Mouse (Mus musculus) telencephalon, adult 2 months (tissue): ENCODE measurements at regions not wholly inside any gene's neighbourhood (a gene's known extent, or its start where the extent isn't known, plus 50 kb on each side); places are given as distances from the start of the nearest gene placed in this dataset.

Experiments used
- DNase-seq: peaks from one replicate; pipeline ENCODE4 v3.0.0-alpha.2; 2011; ENCODE audit warnings: low read depth, low spot score

DNA sequence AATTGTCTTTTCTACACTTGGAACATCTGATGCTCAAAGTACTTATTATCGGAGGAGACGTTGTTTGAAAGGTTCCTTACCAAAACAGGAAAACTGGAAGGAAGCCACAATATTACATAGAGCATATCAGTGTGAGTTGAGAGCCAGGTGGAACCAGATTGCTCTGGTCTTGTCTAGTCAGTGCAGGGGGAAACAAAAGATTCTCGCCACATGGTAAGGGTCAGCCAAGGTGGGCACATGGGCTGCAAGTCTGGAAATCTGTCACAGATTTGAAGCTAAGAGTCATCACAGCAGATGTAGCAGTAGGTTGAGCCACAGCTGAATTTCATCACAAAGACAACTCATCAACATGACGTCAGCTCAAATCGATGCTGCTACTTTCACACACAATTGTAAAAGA lies 681.8 kb downstream of the Stpg2 start:
- no peak for DNase-seq

DNA sequence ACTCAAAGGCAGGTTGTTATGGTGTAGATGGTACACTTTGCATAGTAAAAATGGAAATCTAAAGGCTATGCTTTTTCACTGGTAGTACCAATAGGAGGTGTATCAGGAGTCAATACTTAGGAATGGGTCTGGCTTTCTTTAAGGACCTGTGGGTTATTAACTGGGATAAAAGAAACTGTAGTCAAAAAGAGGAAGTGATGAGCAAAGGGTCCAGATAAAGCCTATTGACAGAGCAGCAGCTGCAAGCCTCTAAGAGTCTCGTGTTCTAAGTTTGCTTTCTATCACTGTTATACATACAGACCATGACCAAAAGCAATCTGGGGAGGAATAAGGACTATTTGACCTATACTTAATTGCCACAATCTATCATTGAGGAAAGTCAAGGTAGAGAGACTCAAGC lies 683.0 kb downstream of the Stpg2 start:
- DNase-seq: no peak

DNA sequence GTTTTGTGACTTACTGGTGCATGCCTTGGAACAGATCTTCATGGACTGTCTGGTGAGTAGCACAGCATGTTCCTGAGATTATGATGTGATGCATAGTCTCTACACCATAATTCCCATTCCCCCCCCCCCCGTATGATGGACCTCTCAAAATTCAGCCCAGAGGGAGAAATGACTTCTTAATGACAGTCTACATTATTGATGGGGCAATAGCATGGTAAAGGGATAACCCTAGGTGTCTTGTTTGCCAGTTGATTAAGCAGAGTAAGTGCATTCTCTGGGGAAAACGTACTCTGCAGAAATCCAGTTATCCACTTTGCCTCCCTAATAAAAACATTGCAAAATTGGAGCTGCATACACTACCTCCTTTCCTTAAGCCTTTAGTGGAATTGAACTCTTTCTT lies 684.7 kb downstream of the Stpg2 start:
- no peak for DNase-seq

DNA sequence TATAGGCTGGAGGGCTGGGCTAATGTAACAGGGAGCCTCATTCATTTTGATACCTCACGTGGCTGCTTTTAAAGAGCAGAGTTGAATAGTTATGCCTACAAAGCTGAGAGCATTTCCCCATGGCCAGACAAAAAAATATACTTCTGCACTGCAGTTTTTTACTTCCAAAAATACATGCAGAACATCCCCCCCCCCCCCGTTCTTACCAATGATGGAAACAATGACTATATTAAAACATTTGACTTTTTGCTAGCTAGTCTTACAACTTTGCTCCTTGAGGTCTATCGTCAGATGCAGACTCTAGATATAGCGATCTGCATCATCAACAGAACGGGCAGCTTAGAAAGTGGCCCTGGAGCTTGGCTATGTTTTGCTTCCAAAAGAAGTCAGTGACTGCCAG lies 692.4 kb downstream of the Stpg2 start:
- DNase-seq: no peak

DNA sequence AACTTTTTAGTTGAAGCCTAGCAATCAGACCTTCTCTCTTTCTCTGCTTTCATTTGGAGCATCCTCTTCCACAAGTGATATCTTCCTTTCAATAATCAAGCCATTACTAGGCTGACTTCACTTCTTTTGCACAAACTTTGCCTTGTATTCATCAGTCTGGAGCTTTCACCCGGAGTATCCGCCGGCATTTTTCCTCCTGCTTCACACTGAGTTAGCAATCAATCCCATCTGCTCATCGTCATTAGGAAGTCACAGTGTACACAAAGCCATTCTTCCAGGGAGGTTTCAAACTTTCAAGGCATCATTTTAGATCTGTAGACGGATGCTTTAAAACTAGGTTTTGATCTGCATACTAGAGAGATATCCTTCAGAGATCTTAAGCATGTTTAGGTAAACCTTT lies 693.7 kb downstream of the Stpg2 start:
- DNase-seq: no peak

DNA sequence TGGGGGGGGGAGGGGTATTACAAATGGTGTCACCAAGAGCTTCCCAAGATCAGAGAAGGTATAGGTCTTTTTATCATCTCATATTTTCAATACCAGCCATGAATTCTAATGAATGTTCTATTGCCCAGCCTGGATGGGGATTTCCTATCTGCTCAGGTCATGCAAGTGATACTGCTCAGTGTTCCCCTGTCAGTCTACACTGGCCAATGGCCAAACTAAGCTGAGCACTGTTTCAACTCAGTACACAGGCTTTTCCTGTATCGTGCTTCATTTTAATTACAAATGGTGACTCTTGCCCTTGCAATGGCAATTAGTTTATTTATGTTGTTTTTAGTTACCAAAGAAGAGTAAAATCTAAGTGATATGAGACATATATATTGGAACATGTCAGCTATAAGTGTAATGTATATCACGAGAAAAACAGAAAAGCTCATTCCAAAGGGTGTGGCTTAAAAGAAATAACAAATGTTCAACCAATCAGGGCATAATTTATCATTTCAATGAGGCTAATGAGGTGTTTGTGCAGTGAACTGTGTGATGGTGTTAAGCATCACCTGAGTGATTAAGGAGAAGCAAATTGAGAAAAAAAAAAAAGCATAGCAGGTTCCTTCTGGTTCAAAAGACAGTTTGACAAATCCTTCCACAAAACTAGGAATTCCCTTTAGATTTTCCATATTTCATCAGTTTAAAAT lies 708.3 kb downstream of the Stpg2 start:
- DNase-seq: no peak

DNA sequence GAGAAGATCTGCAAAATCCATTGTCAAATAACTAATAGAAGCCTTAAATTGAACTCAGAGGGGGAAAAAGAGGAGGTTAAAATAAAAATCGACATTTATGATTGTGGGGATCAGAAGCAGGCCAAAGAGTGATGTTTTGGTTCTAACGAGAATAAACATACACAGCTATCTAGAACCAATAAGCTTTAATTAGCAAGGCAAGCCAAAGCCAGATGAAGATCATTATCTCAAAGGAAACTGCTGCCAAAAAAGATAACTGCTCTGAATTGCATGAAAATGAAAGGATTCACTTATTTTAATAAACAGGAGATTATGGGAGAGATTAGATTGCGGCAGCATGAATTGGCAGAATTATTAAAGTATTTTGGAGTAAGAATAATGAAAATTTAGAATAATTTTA lies 716.8 kb downstream of the Stpg2 start:
- DNase-seq: no peak

DNA sequence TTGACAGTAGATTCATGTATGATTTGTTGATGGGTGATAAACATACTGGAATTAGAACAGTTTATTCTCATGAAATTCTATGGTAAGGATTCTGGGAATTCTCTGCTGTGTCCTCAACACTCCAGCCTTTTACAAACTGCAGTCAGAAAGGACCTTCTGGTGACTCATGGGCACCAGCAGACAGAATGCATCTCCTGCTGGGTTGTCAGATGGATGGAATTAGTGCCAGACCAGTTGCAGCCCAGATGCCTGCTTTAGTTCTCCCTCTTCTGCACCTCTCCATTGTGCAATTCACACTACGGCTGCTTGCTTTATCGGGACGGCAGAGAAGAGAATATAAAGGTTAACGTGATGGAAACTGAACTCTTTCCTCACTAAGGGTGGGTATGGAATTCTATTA lies 727.5 kb downstream of the Stpg2 start:
- DNase-seq: no peak

DNA sequence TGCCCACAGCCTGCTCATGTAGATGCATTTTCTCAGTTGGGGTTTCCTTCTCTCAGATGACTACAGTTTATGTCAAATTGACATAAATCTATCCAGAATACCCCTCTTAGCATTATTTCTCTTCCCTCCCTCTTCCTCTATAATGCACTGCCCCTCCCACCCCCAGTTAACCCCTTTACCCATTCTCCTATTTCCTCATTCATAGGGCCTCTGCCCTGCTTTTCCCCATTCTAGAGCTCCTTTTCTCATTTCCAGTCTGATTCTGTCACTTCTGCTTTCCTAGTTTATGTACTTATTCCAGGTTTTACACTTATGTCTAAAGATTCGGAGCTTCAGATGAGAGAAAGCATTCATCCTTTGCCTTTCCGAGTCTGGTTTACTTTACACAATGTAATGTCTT lies 740.7 kb downstream of the Stpg2 start:
- DNase-seq: no peak

DNA sequence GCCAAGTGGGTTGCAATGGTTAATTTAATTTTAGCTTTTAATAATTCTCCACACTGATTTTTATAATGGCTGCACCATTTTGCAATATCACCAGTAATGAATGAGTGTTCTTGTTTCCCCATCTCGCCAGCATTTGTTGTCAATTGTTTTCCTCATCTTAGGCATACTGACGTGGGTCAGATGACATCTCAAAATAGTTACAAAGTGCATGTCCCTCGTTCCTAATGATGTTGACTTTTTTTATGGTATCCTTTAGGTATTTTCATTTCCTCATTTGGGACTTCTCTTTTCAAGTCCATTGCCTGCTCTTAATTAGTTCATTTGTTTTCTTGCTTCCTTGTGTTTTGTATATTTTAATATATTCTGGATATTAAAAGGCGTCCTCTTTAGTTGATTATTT lies 741.8 kb downstream of the Stpg2 start:
- DNase-seq: no peak

DNA sequence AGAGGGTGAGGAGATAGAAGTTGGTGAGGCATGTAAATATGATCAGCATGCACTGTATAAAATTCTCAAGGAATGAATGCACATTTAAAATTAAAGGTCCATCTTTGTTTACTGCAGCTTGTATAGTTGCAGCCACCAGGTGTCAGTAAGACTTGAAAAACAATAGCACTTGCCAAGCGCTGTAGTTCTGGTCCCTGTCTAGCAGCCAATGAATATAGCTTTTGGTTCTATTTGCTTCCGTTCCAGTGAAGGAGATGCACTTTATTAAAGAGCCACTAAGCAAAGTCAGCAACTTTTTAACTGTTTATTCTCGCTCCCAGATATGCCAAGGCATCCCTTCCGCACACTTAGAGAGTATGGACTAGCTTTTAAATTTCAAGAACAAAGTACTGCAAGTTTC lies 743.6 kb downstream of the Stpg2 start:
- DNase-seq: no peak

DNA sequence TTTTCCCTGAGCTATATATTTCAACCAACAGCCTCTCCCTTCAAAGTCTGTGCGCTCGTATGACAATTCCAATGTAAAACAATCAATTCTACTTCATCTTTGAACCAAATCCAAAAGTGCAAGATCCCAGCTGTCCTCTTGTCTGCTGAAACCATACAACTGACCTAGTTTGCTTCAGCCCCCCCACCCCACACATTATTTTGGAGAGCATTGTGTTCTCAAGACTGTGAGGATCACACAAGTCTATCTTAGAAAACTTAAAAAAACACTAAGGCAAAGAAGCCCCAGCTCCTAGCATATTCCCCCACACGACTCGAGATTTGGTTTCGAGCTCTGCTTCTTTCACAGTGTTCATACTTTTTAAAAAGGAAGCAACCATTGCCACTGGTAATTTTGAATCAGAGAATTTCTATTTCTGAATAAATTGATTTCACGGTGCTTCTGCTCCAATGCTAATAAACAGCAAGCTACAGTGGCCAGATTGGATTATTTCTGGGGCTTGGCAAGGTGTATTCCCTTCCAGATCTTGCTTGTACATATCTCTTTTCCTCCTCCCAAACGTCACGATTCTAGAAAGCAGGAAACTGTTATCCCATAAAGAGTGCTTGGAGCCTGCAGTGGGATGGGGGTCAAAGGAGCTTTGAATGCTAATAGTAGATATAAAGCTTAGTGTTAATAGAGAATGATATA lies 744.7 kb downstream of the Stpg2 start:
- DNase-seq: no peak

DNA sequence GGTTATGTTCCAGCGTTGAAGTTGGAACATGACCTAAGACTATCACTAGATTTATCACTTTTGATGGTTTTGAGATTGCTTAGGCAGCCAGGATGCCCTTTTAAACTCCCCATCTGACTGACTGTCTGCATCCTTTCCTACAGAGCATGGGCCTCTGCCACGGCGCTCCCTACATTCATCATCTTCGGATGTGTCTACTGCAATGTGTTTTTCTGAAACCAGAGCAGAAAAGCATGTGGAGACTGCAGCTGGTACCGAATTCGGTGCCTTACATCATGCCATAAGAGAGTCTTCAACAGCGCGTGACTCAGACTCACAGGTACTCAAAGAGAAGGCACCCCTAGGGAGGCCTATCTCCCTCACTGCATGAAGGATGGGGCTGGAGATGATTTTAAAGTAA lies 746.0 kb downstream of the Stpg2 start:
- no peak for DNase-seq

DNA sequence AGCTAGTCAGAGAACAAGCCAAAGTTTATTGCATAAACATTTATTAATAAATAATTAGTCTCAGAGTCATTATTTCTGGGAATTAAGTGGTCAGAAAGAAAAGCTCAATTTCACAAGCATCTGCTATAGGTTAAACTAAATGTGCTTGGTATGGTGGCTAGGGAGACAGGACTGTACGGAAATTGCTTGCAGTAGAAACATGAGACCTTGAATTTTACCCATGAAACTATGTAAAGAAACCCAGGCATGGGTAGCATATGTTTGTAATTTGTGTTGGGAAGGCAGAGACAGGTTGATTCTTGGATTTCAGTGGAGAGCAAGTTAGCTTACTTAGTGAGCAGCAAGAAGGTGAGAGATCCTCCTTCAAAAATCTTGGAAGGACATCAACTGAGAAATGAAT lies 772.7 kb downstream of the Stpg2 start:
- no peak for DNase-seq

DNA sequence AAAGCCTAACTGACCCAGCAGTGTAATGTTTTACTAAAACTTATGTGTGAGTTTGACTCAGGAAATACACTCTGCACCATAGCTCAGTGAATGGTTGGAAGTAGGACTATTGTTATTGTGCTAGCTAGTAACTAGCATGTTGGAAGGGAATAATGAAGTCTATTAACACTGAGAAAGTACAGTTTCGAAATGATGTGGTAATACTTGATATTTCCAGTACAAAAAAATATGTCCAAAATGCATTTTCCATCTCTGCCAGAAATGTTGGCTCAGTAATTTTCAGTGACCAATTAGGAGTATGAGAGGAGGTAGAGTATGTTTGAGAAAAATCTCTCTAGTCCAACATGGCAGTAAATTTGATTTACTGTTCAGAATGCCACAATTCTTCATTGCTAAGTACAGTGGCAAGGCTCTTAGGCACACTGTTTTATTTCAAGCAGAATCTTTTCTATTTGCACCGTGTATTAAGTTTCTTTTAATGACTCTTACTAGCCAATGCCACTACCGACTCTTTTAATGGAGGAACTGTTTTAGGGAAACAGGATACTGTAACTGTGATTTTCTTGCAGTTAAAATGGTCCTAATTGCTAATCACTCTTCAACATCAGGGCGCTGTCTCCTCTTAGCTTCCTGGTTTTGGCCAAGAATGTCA lies 780.5 kb downstream of the Stpg2 start:
- DNase-seq: no peak

DNA sequence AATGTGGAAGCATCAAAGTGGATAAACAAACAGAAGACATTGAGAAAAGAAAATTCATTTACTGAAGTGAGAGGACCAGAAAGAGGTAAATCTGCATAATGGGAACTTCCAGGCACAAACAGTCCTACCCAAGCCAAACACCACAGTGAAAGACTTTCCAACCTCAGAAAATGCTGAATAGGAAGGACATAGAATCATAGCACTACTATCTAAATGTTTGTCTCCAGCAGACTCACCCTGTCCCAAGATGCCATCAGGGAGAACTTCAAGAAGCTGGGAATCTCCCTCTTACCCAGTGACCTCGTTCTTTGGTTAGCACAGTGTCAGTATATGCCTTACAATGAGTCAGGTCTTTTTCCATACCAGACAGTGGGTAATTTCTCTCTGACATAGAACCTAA lies 783.4 kb downstream of the Stpg2 start:
- no peak for DNase-seq

DNA sequence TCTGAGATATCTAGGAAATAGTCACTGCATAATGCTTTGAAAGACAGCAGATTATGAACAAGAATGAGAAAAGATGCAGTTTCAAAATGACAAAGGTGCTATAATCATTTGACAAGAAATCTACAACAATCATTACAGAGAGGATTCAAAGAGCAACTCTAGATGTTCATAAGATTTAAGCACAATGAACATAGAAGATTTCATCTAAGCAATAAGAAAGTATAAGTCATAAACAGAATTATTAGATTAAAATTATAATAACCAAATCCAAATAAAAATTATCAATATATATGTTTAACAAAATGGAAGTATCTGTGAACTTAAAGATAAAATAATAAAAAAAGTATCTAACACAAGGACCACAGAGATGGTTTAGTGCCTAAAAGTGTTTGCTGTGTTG lies 783.9 kb downstream of the Stpg2 start:
- DNase-seq: no peak

DNA sequence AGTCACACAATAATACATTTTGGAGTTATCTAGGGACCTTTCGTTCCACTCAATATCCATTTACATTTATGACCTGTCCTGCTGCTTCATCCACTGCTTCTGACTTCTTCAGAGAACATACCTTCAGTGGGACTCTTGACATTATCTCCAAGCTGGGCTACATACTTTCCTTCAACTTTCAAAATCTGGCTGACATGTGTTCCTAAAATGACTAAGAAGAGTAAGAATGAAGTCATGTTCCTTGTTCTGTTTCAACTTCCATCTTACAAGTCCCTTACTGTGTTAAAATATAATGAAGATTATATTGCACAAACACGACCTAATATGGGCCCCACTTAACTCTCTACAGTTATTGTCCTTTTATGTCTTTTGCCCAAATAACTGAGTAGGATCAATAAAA lies 807.0 kb downstream of the Stpg2 start:
- no peak for DNase-seq

DNA sequence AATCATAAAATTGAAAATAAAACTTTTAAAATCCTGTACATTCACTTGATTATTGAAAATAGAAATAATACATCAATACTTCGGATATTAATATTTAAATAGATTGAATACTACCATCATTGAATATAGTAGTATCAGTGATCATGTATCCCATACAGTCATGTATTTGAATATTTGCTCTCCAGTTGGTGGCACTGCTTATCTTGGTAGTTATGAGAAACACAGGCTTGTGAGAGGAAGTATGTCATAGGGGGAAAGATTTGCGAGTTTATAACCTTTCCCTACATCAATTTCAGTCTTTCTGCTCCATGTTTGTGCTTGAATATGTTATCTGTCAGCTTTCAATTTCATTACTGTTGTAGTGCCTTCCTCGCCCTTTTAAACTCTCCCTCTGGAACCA lies 828.6 kb downstream of the Stpg2 start:
- DNase-seq: no peak

DNA sequence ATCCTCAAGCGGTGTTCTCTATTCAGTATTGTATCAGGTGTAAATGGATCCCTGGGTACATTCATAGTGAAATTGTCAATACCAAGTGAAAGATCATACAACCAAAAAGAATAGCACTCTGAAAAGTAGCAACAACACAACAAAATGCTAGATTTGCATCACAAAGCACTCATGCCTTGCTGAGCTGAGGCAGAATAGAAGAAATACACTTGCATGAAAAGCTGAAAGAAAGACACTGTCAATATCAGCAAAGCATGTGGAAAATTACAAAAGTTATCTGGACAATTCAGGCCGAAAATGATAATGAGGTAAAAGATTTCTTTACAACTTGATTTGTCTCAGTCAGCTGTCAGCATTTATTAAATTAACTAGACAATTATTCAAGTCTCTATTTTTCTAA lies 829.6 kb downstream of the Stpg2 start:
- no peak for DNase-seq

DNA sequence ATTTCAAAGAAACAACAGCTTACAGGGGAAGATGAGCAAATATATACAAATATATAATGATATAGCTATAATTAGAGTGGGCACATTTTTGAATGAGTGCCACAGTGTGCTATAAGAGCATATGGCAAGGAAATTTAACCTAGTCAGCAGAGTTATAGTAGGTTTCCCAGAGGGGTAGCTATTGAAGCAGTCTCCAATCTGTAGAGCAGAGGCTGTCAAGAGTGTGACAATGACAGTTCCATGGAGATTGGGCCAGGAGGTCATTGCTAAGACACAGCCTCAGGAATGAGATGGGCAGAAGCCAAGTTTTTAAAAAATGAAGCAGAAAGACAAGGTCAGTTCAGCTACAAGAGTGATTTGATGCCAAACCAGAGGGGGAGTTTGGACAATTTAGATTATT lies 839.4 kb downstream of the Stpg2 start:
- no peak for DNase-seq

DNA sequence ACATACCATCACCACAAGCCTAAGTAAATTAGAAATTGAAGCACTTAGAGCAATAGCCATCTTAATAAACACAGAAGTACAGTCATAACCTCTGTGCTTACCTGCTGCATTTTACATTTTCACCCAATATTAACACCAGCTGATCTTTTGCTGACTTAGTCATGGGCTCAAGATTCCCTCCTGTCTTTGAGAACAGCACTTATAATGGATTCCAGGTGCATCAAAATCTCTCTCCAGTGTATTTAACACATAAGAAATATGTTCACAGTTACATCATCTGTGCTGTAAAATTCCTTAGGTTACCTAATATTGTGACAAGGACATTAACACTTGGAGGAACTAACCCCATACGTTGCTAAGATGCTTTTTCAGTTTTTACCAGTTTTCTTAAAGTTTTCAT lies 849.1 kb downstream of the Stpg2 start:
- no peak for DNase-seq

DNA sequence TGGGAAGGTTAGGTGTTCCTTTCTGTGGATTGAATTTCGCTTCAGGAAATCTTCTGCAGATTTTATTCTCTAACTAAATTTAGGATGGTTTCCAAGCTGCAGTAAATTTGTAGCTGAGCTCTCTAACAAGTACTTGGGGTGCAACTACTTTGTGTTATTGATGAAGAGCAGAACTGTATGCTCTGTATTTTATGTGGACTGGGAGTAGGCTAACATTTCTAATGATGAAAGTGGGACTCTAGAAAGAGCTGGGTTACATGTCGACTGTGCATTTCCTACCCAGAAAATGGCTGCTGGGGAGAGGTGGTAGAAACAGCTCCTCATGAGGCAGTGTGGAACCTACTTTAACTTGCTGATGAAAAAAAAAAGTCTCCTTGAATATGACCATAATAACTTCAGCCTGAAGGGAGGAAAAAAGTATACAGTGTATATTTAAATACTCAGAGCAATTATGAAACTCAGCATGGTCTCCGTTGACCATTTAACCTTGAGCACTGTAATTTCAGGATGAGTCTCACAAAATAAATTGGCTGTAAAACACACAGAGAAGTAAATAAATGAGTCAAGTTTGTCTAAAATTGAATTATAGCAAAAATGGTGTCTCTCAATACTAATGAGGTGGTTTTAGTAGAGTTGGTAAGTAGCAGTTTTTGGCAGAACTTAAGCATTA lies 852.6 kb downstream of the Stpg2 start:
- no peak for DNase-seq
